Mouse (Mus musculus): ENCODE data around the gene Lin28b.

- TF ChIP-seq ZMIZ1 (IDR thresholded peaks at IDR 0.05; ENCODE audit: low read depth, low read length) (no peak), POLR2A (IDR thresholded peaks at IDR 0.05; ENCODE audit: control insufficient read depth in 1 of 2, insufficient read depth in 1 of 2, low read depth in 1 of 2, low read length in 2 of 2, poor library complexity in 1 of 2) (no peak), ZNF384 (IDR thresholded peaks at IDR 0.05; ENCODE audit: low read depth, low read length) (no peak), NRF1 (IDR thresholded peaks at IDR 0.05; ENCODE audit: insufficient read depth, low read depth, low read length, poor library complexity, severe bottlenecking) (no peak), TAL1 (IDR thresholded peaks at IDR 0.05; ENCODE audit: low read length) (no peak), CTCF (IDR thresholded peaks at IDR 0.05 in 2 of 3, conservative IDR thresholded peaks at IDR 0.05 in 1 of 3; ENCODE audit: control insufficient read depth in 1 of 3, insufficient read depth in 1 of 3, low read depth in 2 of 3, low read length in 3 of 3, poor library complexity in 1 of 3, severe bottlenecking in 1 of 3) (no peak), GATA1 (IDR thresholded peaks at IDR 0.05; ENCODE audit: low read depth, low read length) (no peak), ZC3H11A (IDR thresholded peaks at IDR 0.05; ENCODE audit: low read depth, low read length) (no peak), CHD1 (IDR thresholded peaks at IDR 0.05; ENCODE audit: low read depth, low read length) (no peak), NELFE (IDR thresholded peaks at IDR 0.05; ENCODE audit: low read depth, low read length) (no peak), MYC (IDR thresholded peaks at IDR 0.05; ENCODE audit: low read depth, low read length) (no peak), POLR2AphosphoS5 (IDR thresholded peaks at IDR 0.05; ENCODE audit: borderline replicate concordance, low read depth, low read length) (no peak), E2F4 (IDR thresholded peaks at IDR 0.05; ENCODE audit: borderline replicate concordance, low read depth, low read length) (no peak)
Observed at GRCm38 (mm10) chr10:45446215-45446614, 40.0 kb downstream of the Lin28b start.
